Mouse (Mus musculus) MEL (cell line): ENCODE measurements around the gene Vat1. TPM values are rescaled to one million over a fixed set of nuclear protein-coding genes. Genes with fewer than 3 reads are reported as not detected.
A peak's percentile ranks its signal among the peaks of the same experiment; 100 is the strongest.

Source experiments
- DNase-seq: peaks from one replicate; pipeline ENCODE4 v3.0.0; 2011; ENCODE audit warnings: low read depth, low spot score
- H3K27ac ChIP-seq: 2 replicates; pipeline ENCODE4 v1.5.1; 2012; ENCODE audit warnings: low read depth, mild to moderate bottlenecking, control low read depth, low read length, moderate library complexity; ENCODE audit not compliant: control insufficient read depth
- H3K27me3 ChIP-seq, 2 experiments: fragments of 150-350 bp in 1 of 2; sonication (generic) in 1 of 2; 2 replicates each; pipeline ENCODE4 v1.6.1; 2012; ENCODE audit warnings: low read length in 2 of 2, mild to moderate bottlenecking in 2 of 2, improper control_type of control experiment in 1 of 2, moderate library complexity in 1 of 2; ENCODE audit not compliant: insufficient read depth in 2 of 2, control insufficient read depth in 1 of 2
- H3K36me3 ChIP-seq, 2 experiments: 2 replicates each; pipeline ENCODE4 v1.6.1; 2012 to 2014; ENCODE audit warnings: low read length in 2 of 2, improper control_type of control experiment in 1 of 2, inconsistent platforms in 1 of 2, mild to moderate bottlenecking in 1 of 2; ENCODE audit not compliant: insufficient read depth in 2 of 2, control insufficient read depth in 1 of 2
- H3K4me1 ChIP-seq, 2 experiments: fragments of 150-350 bp in 1 of 2; sonication (generic) in 1 of 2; 2 replicates each; pipeline ENCODE4 v1.6.1; 2012; ENCODE audit warnings: low read length in 2 of 2, improper control_type of control experiment in 1 of 2, mild to moderate bottlenecking in 1 of 2; ENCODE audit not compliant: insufficient read depth in 2 of 2, control insufficient read depth in 1 of 2
- H3K4me3 ChIP-seq, 2 experiments: fragments of 150-350 bp in 1 of 2; sonication (generic) in 1 of 2; 2 replicates each; pipeline ENCODE4 v1.5.1; 2012; ENCODE audit warnings: low read depth in 2 of 2, low read length in 2 of 2, mild to moderate bottlenecking in 2 of 2, moderate library complexity in 2 of 2, control low read depth in 1 of 2, improper control_type of control experiment in 1 of 2; ENCODE audit not compliant: control insufficient read depth in 1 of 2, insufficient read depth in 1 of 2
- H3K79me2 ChIP-seq: 2 replicates; pipeline ENCODE4 v1.6.1; 2012; ENCODE audit warnings: mild to moderate bottlenecking, low read length, moderate library complexity; ENCODE audit not compliant: control insufficient read depth, poor library complexity, insufficient read depth
- H3K9ac ChIP-seq: 2 replicates; pipeline ENCODE4 v1.6.1; 2012; ENCODE audit warnings: low read depth, mild to moderate bottlenecking, control low read depth, low read length, moderate library complexity; ENCODE audit not compliant: control insufficient read depth, poor library complexity, severe bottlenecking
- H3K9me3 ChIP-seq: fragments of 150-350 bp; sonication (generic); replicated peaks from 2 replicates; pipeline ENCODE4 v1.6.1; 2012; ENCODE audit warnings: mild to moderate bottlenecking, low read length, improper control_type of control experiment, moderate library complexity; ENCODE audit not compliant: insufficient read depth
- BHLHE40 ChIP-seq: IDR thresholded peaks from 2 replicates; pipeline ENCODE4 v1.6.1; 2012; ENCODE audit warnings: low read depth, mild to moderate bottlenecking, inconsistent platforms, low read length, improper control_type of control experiment, borderline replicate concordance
- CHD2 ChIP-seq: IDR thresholded peaks from 2 replicates; pipeline ENCODE4 v1.6.1; 2011; ENCODE audit warnings: low read length, improper control_type of control experiment
- ETS1 ChIP-seq: IDR thresholded peaks from 2 replicates; pipeline ENCODE4 v1.6.1; 2012; ENCODE audit warnings: low read depth, mild to moderate bottlenecking, inconsistent platforms, low read length, improper control_type of control experiment, moderate library complexity
- GATA1 ChIP-seq: IDR thresholded peaks from 2 replicates; pipeline ENCODE4 v1.6.1; 2011; ENCODE audit warnings: low read depth, low read length, improper control_type of control experiment
- MAX ChIP-seq: IDR thresholded peaks from 2 replicates; pipeline ENCODE4 v1.6.1; 2011; ENCODE audit warnings: low read length, improper control_type of control experiment
- MAZ ChIP-seq: IDR thresholded peaks from 2 replicates; pipeline ENCODE4 v1.6.1; 2012; ENCODE audit warnings: low read depth, mild to moderate bottlenecking, inconsistent platforms, low read length, improper control_type of control experiment
- MYB ChIP-seq: IDR thresholded peaks from 2 replicates; pipeline ENCODE4 v1.6.1; 2011; ENCODE audit warnings: mild to moderate bottlenecking, low read depth, low read length, improper control_type of control experiment
- NELFE ChIP-seq: IDR thresholded peaks from 2 replicates; pipeline ENCODE4 v1.6.1; 2011; ENCODE audit warnings: low read depth, low read length, improper control_type of control experiment
- POLR2AphosphoS2 ChIP-seq: IDR thresholded peaks from 2 replicates; pipeline ENCODE4 v1.6.1; 2011; ENCODE audit warnings: low read length, improper control_type of control experiment
- RCOR1 ChIP-seq: IDR thresholded peaks from 2 replicates; pipeline ENCODE4 v1.6.1; 2012; ENCODE audit warnings: low read depth, mild to moderate bottlenecking, inconsistent platforms, low read length, improper control_type of control experiment
- SIN3A ChIP-seq: IDR thresholded peaks from 2 replicates; pipeline ENCODE4 v1.6.1; 2012; ENCODE audit warnings: low read length, improper control_type of control experiment, inconsistent platforms
- TAL1 ChIP-seq: IDR thresholded peaks from 2 replicates; pipeline ENCODE4 v1.6.1; 2012; ENCODE audit warnings: mild to moderate bottlenecking, inconsistent platforms, low read length, moderate library complexity, mixed read lengths
- TCF12 ChIP-seq: IDR thresholded peaks from 2 replicates; pipeline ENCODE4 v1.6.1; 2014; ENCODE audit warnings: low read depth, mild to moderate bottlenecking, inconsistent platforms, low read length, improper control_type of control experiment, moderate library complexity
- ZC3H11A ChIP-seq: IDR thresholded peaks from 2 replicates; pipeline ENCODE4 v1.6.1; 2012; ENCODE audit warnings: low read depth, mild to moderate bottlenecking, inconsistent platforms, low read length, improper control_type of control experiment
- ZNF384 ChIP-seq: IDR thresholded peaks from 2 replicates; pipeline ENCODE4 v1.6.1; 2012; ENCODE audit warnings: low read depth, mild to moderate bottlenecking, inconsistent platforms, low read length, improper control_type of control experiment
- polyA plus RNA-seq, 2 experiments: library from polyadenylated mRNA; stranded (reverse) in 1 of 2; unstranded in 1 of 2; fragments of >175 nt in 1 of 2; fragments of >200 nt in 1 of 2; gene quantifications; 2 replicates each; pipeline versions ENCODE4 v1.2.1 to v1.2.4; 2012; ENCODE audit warnings: low replicate concordance in 2 of 2, low read depth in 1 of 2; ENCODE audit not compliant: insufficient read length in 2 of 2, insufficient read depth in 1 of 2, missing spikeins in 1 of 2
- total RNA-seq: library from RNA; depleted of rRNA; stranded (reverse); fragments of 300-350 nt; gene quantifications from 2 replicates; pipeline ENCODE4 v1.2.3, GENCODE M21; 2012

The Vat1 gene
- total and polyA plus RNA-seq, 3 experiments: 43.9 to 125 TPM; not detected in 1

GRCm38 (mm10) chr11:101484814-101485213, 18.8 kb upstream of the Vat1 start (continued):
- TF ChIP-seq POLR2AphosphoS2 (no peak), NELFE (no peak), ZC3H11A (no peak), MAX (0 out of 2 replicates have a peak, but pooled peaks have one; percentile 11), BHLHE40 (peak; percentile 91), SIN3A (peak; percentile 68), MAZ (no peak), MYB (peak; percentile 43; the same call in 1 of the 2 replicates)

- Histone ChIP-seq H3K27me3 (no peaks in the 10 kb centered on the region), H3K4me1 (peaks cover 10 to 29% of the 10 kb centered on the region in 2 experiments), H3K9ac (0 out of 2 replicates have a peak overlapping the region, but pooled peaks have one; percentile 6), H3K79me2 (no peaks in the 10 kb centered on the region), H3K9me3 (no peaks in the 10 kb centered on the region), H3K4me3 (no peak overlapping the region), H3K27ac (peak overlapping the region; percentile 86), H3K36me3 (peaks cover 1 to 35% of the 10 kb centered on the region in 2 experiments; a peak in 3 of 4 replicates)
- TF ChIP-seq TCF12: no peak
- TF ChIP-seq TAL1: peak; percentile 58
- peak; percentile 2; the same call in 1 of the 2 replicates for TF ChIP-seq GATA1
- DNase-seq: peak; percentile 65
Observed at GRCm38 (mm10) chr11:101484245-101484644, 18.2 kb upstream of the Vat1 start.

- no peaks in the 10 kb centered on the region for H3K27me3 ChIP-seq
- TF ChIP-seq CHD2 (no peak), GATA1 (peak; percentile 40; the same call in 1 of the 2 replicates), ETS1 (no peak), RCOR1 (peak; percentile 61), SIN3A (0 out of 2 replicates have a peak, but pooled peaks have one; percentile 14), ZNF384 (peak; percentile 91)
- no peaks in the 10 kb centered on the region for H3K79me2 ChIP-seq
- peak; percentile 36 for DNase-seq
- H3K4me3 ChIP-seq: no peak overlapping the region
- H3K9ac ChIP-seq: no peak overlapping the region
- H3K9me3 ChIP-seq: no peaks in the 10 kb centered on the region
- peaks cover 10 to 29% of the 10 kb centered on the region in 2 experiments for H3K4me1 ChIP-seq
- H3K27ac ChIP-seq: peak overlapping the region; percentile 86; the same call in 1 of the 2 replicates
- H3K36me3 ChIP-seq: peaks cover 1 to 35% of the 10 kb centered on the region in 2 experiments; a peak in 3 of 4 replicates
Observed at GRCm38 (mm10) chr11:101483804-101484203, 17.8 kb upstream of the Vat1 start.
